Mouse (Mus musculus): Measurements from ENCODE around the gene Tmem215.

The Tmem215 gene

DNA sequence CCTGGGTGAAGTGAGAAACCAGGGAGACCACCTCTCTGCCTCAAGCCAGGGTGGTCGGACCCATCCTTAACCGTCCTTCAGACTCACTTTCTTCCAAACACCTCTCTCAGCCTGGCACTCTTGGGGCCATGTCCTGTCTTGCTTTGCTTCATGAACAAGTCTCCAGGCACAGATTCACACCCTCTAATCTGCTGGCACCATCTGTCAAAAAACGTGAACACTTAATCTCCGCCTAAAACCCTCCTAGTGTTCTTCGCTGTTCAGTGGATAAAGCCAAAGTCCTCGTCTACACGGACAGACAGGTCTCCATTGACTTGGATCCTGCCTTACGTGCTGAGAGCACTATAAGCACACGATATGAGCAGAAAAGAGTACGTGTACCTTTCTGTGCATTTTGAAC, at the start of gene Tmem215:
Gene Tmem215, plus strand, starts transcription at position 301 of the 400 bp plus-strand sequence.
- no peak for DNase-seq

DNA sequence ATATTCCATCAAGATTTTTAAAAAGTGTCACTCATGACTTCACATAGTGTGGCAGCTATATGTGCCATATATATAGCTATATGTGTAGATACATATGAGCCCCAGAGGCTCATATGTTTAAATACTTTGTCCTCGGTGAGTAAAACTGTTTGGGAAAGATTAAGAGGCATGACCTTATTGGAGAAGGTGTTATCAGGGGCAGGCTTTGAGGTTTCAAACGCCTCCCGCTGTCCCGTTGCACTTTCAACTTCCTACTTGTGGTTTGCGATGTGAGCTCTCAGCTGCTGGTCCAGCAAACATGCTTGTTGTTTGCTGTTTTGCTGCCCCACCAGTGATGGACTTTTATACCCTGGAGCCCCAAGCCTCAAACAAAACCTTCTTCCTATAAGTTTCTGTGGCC, 40.1 kb upstream of the Tmem215 start:
- DNase-seq: no peak

DNA sequence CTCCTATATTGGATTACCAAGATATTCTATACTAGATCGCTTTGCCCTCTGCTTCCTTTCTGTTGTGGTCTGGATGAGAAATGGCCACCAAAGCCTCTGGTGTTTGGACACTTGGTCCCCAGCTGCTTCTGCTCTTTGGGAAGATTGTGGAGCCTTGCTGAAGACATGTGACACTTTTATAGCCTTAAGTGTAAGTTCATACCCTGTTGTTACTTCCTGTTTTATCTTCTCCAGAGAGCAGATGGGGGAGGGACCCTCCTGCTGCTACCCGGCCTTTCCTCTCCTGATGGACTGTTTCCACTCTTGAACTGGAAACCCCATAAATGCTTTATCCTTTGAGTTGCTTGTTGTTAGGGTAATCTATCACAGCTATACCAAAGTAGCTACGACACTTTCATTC, 38.6 kb upstream of the Tmem215 start:
- DNase-seq: no peak

DNA sequence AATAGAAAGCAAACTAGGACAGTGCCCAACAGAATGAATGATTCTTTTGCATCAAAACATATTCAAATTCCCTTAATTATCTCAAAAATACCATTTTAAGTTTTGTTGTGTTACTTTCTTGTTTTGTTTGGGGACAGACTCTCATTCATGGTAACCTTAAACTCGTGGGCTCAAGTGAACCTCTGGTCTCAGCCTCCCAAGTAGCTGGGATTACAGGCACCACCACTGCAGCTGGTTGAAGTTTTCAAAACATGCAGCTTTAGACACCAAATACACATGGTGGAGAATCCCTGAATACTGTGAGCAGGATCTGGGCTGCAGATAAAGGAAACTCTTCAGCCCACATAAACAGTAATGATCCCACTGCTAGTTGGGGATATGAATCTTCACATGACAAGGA, 37.6 kb upstream of the Tmem215 start:
- no peak for DNase-seq

DNA sequence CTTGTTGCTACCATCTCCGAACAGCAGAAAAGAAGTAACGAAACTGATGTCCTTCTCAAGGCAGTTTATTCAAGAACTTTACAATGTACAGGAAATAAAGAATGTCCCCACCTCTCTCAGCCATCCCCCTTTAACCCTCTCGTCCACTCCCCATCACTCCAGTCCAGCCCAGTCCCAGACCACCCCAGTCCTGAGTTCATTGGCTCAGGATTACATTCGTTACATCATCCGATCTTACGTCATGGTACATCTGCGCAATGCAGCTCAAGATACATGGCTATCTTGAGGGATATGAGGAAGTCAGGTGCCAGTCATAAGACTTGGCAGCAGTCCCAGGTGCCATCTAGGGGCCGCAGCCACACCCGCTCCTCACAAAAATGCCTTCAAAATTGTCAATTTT, 28.4 kb upstream of the Tmem215 start:
- no peak for DNase-seq

DNA sequence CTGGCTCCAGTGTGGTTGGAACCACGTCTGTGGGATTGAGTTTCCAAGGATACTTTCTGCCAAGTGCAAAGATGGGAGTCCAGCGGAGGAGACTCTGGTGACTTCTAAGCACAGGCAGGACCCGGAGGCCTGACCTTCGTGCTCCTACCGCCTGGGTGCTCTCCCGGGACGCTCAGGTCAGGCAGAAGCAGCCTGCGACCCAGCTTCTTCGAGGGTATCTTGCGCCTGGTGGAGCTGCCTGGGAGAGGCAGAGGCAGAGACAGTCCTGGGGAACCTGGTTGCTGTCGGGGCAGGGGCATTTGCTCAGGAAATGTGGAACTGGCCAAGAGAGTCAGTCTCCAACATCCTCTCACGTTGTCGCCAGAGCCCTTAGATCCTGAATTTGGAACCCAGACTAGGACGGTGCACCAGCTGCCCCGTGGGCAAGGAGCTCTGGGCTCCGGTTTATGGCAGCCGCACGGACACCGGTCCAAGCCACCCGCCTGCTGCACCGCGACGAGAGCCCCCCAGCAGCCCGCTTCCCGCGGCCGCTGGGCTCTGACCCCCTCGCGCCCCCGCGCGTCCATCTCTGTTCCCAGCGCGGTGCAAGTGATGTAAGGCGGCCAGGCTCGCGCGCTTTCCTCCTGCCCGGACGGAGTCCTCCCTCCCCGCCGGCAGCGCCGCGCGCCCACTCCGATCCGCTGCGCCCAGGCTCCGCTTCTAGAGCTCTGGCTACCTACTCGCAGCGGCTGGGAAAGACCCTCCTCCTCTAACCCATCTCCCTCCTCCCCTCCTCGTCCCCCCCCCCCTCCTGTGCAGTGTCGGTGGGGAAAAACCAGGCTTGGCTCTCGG, 935 bp downstream of the Tmem215 start:
- peak; percentile 4 for DNase-seq

DNA sequence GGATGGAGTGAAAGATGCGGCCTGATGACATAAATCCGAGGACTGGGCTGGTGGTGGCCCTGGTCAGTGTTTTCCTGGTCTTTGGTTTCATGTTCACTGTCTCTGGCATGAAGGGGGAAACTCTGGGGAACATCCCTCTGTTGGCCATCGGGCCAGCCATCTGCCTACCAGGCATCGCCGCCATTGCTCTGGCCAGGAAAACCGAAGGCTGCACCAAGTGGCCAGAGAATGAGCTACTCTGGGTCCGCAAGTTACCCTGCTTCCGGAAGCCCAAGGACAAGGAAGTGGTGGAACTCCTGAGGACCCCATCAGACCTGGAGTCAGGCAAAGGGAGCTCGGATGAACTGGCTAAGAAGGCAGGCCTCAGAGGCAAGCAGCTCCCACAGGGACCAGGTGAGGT, 1.9 kb downstream of the Tmem215 start:
- DNase-seq: no peak

DNA sequence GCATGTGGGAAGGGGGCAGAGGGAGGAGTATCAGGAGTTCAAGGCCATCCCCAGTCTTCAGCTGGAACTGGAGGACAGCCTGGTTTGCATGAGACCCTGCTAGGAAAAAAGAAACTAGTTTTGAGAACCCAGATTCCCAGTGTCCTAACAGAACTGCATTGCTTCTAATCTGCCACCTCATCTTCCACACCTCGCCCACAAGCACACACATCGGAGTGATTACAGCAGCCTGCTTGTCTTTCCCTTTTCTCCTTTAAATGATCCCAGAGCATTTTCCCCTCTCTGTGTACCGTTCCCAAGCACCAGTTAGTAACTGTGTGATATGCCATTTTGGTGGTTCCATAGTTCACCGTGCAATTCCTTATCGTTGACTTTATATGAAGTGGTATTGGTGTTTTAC, 6.0 kb downstream of the Tmem215 start:
- DNase-seq: no peak

DNA sequence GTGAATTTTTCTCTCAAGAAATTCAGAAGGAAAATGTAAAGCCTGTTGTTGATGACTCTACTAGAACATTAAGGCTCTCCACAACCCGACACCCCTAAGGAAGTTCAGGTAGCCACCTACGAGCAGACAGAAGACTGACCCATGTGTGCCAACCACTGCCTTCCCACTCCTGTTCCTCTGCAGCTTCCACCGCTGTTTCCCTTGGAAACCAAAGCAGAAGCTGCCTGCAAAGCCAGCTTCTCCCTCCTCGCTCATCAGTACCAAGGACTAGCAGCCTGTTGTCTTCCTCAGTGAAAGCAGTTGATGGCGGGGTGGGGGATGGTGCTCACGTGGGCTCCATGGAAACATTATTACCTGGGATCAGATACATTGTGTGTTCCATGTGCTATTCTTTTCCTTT, 14.6 kb downstream of the Tmem215 start:
- DNase-seq: no peak

DNA sequence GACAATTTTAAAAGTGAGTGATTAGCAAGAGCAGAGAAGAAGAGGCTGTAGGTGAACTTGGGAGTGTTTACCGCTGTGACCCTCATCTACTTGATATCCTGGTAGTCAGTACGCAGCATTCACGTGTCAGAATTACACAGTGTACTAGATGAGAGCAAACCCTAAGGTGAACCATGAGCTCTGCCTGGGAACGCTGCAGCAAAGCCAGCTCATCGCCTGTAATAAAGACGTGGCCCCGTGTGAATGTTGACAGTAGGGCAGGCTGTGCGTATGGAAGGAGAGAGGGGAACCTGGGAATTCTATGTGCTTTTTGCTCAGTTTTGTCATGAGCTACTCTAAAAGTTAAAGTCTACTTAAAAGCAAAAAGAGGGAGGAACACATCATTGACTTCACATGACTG, 19.8 kb downstream of the Tmem215 start:
- DNase-seq: no peak

DNA sequence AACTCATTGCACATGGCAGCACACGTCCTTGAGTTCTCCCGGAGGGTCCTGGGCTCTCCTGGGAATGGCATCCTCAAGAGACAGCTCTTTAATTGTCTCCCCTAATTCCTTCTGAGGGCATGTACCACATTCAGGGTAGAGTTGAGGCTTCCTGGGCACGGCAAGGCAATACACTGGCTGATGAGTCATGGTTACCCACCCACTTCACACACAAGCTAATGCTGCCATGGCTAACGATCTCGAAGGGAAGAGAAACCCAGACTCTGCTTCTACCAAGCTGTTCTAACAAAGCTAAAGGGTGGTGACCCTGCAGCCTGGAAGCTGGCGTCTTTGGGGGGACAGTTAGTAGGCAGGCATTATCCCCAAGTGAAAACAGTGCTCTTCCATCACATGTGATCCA, 24.4 kb downstream of the Tmem215 start:
- no peak for DNase-seq

DNA sequence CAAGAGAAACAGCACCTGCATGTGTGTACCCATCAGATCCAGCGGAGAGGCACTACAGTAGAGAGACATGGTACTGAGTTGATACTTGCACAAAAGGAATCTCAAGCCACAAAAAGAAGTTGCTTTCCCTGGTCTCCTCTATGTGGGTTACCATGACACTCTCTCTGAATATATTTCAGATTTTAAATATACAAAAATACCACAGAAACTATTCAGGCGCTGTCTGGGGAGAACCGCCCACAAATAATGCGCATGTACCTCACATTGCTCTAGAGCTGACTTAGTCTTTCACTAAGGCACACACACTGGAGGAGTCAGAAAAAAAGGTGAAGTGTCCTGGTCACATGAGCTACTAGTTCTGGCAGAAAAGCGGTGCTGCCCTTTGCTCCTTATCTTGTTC, 24.8 kb downstream of the Tmem215 start:
- DNase-seq: no peak

DNA sequence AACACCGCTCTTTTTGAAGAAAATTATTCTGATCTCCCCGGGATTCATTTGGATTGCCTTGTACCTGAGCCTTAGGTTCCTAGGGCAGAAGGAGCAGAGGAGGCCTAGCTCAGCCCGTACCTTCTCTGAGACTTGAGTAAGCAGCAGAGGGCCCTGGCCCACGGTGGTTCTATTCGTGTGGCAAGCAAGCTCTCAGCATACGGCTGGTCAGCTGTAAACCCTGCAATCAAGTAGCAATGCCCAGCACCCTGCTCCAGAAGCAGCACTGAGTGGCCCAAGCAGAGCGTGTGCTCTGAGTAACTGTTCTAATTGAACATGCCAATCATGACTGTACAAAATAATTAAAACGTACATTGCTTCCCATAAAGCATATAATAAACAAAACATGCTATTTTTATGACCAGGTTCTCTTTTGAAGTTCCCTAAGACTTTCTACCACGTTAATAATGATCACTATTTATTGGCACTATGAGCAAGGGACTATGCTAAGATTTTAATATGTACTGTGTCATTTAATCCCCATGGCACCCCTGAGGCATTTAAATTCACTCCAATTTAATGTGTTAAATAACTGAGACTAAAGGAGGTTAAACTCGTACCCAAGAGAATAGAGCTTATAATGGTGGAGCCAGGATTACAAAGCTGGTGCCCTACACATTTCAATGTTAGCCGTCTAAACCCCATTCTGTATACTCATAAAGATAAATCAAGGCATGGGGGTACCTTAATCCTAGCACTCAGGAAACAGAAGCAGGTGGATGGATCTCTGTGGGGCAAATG, 28.0 kb downstream of the Tmem215 start:
- DNase-seq: no peak

DNA sequence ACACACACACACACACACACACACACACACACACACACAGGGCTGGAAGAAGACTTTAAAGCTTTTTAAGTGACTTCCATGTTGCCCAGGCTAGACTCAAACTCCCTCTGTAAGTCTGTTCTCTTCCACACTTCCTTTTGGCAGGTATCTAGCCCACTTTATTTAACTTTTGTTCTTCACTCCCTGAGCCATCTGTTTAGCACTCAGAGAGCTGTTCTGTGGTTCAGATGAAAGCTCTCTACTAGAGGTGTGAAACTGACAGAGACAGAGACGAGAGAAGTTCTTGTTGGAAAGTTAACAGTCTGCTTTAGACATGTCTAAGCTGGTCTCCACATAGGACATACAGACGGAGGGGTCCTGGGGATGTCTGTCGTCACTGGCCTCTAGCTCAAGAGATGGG, 30.5 kb downstream of the Tmem215 start:
- DNase-seq: no peak

DNA sequence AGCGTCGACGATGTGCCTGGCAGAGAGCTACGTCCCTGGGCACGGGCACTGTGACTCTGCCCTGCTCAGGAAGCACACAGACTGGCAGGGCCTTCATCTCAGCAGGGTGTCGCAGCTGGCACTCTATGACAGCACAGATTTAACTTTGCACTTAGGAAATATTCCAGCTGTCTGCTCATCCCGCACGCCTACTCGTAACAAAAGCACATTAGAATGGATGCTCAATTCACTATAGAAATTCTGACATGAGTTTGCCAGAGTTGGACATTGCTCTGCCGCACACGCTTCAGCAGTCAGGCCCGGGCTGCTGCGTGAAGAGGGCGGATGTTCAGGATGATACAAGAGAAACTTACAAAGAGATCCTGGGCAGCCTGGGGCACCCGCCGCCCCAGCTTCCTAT, 37.6 kb downstream of the Tmem215 start:
- DNase-seq: no peak

DNA sequence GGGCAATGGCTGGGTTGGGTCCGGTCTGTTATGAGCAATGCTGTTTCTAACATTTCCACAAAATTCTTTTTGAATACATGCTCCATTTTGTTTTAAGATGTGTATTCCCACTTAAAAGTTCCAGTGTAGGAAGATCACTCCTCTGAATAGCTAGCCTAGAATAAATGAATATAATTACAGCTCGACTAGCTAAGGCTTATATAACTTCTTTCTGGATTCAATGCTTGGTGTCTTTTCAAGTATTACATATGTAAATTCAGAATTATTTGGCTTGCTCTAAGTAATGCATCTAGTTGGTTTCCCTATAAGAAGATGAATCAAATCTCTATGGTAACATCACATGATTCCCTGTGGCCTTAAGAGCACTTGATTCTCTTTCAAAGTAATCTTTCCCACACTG, 41.3 kb downstream of the Tmem215 start:
- no peak for DNase-seq

DNA sequence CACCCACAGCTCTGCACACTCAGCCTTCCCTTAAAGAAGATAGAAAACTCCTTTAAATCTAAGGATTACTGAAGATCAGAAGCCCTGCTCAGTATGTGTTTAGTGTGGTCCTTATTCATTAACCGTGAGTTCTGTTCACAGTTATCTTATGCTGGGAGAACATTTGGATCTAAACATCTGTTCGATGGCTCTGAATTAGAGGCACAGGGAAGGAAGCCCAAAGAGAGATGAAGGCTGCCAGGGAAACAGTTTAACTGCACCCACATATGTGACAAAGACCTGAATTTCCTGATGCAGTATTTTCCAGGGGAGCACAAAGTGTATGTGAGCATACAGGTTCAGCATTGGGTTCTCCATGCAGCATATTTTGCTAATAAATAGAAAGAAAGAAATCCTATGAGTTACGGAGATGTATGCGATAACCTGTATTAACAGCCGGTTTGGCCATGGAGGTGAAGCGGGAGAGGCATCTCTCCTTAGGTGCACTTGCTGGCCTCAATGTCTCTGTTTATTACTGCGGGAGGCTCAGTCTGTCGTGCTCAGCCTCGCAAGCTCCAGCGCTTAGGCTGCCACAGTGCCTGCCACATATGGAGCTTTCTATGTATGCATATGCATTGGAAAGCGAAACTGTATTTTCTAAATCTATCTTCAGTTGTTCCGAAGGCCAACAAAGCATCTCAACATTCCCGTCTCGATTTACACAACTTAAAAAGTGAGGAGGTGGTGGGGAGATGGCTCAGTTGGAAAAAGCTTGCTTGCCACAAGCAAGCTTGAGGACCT, 46.8 kb downstream of the Tmem215 start:
- no peak for DNase-seq
